Mouse (Mus musculus): Measurements from ENCODE around the gene Zfp282.

Gene Zfp282

GRCm38 (mm10) chr6:47878593-47878992 lies 1.6 kb downstream of the Zfp282 start:
- TF ChIP-seq POU5F1 (IDR thresholded peaks at IDR 0.05; ENCODE audit: borderline replicate concordance, low read length) (no peak), CTCF (conservative IDR thresholded peaks at IDR 0.05; ENCODE audit: low read length) (no peak), NANOG (IDR thresholded peaks at IDR 0.05; ENCODE audit: borderline replicate concordance, low read length) (no peak)
- H3K27me3 ChIP-seq (ENCODE audit: insufficient read depth, low read length): peaks cover 29% of the 10 kb centered on the region

GRCm38 (mm10) chr6:47879049-47879716 lies 2.2 kb downstream of the Zfp282 start:
- no peak overlapping the region for H3K4me3 ChIP-seq (replicated peaks; ENCODE audit: low read length)
- H3K4me1 ChIP-seq (replicated peaks; ENCODE audit: low read depth, low read length): peaks cover 13% of the 10 kb centered on the region
- H3K27me3 ChIP-seq (ENCODE audit: insufficient read depth, low read length): peaks cover 30% of the 10 kb centered on the region
- TF ChIP-seq POU5F1 (IDR thresholded peaks at IDR 0.05; ENCODE audit: borderline replicate concordance, low read length): no peak
- no peak for TF ChIP-seq NANOG (IDR thresholded peaks at IDR 0.05; ENCODE audit: borderline replicate concordance, low read length)
- no peak for TF ChIP-seq CTCF (conservative IDR thresholded peaks at IDR 0.05; ENCODE audit: low read length)
- H3K9me3 ChIP-seq (ENCODE audit: low read length): no peaks in the 10 kb centered on the region
- peaks cover 12% of the 10 kb centered on the region; the same call in 1 of the 2 replicates for H3K36me3 ChIP-seq (ENCODE audit: insufficient read depth, low read length)

More at GRCm38 (mm10) chr6:47878593-47878992, 1.6 kb downstream of the Zfp282 start:
- Histone ChIP-seq H3K4me3 (replicated peaks; ENCODE audit: low read length) (peak overlapping the region; percentile 87), H3K4me1 (replicated peaks; ENCODE audit: low read depth, low read length) (peaks cover 13% of the 10 kb centered on the region), H3K9me3 (ENCODE audit: low read length) (no peaks in the 10 kb centered on the region), H3K36me3 (ENCODE audit: insufficient read depth, low read length) (peaks cover 12% of the 10 kb centered on the region; the same call in 1 of the 2 replicates)

GRCm38 (mm10) chr6:47880166-47880565 lies 3.2 kb downstream of the Zfp282 start:
- no peaks in the 10 kb centered on the region for H3K9me3 ChIP-seq (ENCODE audit: low read length)
- no peak for TF ChIP-seq CTCF (conservative IDR thresholded peaks at IDR 0.05; ENCODE audit: low read length)
- no peak for TF ChIP-seq POU5F1 (IDR thresholded peaks at IDR 0.05; ENCODE audit: borderline replicate concordance, low read length)
- TF ChIP-seq NANOG (IDR thresholded peaks at IDR 0.05; ENCODE audit: borderline replicate concordance, low read length): no peak

GRCm38 (mm10) chr6:47888812-47889383 lies 11.9 kb downstream of the Zfp282 start:
- H3K36me3 ChIP-seq (ENCODE audit: insufficient read depth, low read length): peaks cover 9% of the 10 kb centered on the region; the same call in 1 of the 2 replicates
- H3K4me3 ChIP-seq (replicated peaks; ENCODE audit: low read length): no peak overlapping the region
- TF ChIP-seq POU5F1 (IDR thresholded peaks at IDR 0.05; ENCODE audit: borderline replicate concordance, low read length): no peak
- no peak for TF ChIP-seq CTCF (conservative IDR thresholded peaks at IDR 0.05; ENCODE audit: low read length)
- no peak for TF ChIP-seq NANOG (IDR thresholded peaks at IDR 0.05; ENCODE audit: borderline replicate concordance, low read length)
- H3K4me1 ChIP-seq (replicated peaks; ENCODE audit: low read depth, low read length): no peaks in the 10 kb centered on the region
- H3K27me3 ChIP-seq (ENCODE audit: insufficient read depth, low read length): 0 out of 2 replicates have a peak, but pooled peaks cover 7% of the 10 kb centered on the region
- H3K9me3 ChIP-seq (ENCODE audit: low read length): no peaks in the 10 kb centered on the region

More at GRCm38 (mm10) chr6:47880166-47880565, 3.2 kb downstream of the Zfp282 start:
- Histone ChIP-seq H3K4me1 (replicated peaks; ENCODE audit: low read depth, low read length) (peaks cover 13% of the 10 kb centered on the region), H3K4me3 (replicated peaks; ENCODE audit: low read length) (no peak overlapping the region), H3K36me3 (ENCODE audit: insufficient read depth, low read length) (peaks cover 12% of the 10 kb centered on the region; the same call in 1 of the 2 replicates), H3K27me3 (ENCODE audit: insufficient read depth, low read length) (peaks cover 33% of the 10 kb centered on the region)

DNA sequence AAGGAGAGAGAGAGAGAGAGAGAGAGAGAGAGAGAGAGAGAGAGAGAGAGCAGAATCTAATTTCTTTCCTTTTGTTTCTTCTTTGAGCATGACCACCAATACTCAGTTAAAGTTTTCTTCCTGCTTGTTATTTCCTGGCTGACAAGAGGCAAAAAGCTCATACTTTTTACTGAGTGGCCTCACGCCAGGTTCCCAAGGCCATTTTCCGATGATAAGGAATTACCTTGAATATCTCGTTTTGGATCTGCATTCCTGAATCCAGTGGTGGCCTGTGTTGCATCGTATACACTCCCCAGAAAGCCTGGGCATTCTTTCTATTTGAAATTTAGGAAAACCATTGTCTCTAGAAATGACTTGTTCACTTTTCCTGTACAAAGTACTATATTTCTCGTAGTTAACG lies 22.4 kb downstream of the Zfp282 start:
- Histone ChIP-seq H3K27me3 (ENCODE audit: insufficient read depth, low read length) (peaks cover 34% of the 10 kb centered on the region), H3K9me3 (ENCODE audit: low read length) (no peaks in the 10 kb centered on the region), H3K36me3 (ENCODE audit: insufficient read depth, low read length) (no peaks in the 10 kb centered on the region), H3K4me1 (replicated peaks; ENCODE audit: low read depth, low read length) (peaks cover 9% of the 10 kb centered on the region), H3K4me3 (replicated peaks; ENCODE audit: low read length) (no peak overlapping the region)
- TF ChIP-seq POU5F1 (IDR thresholded peaks at IDR 0.05; ENCODE audit: borderline replicate concordance, low read length) (no peak), CTCF (conservative IDR thresholded peaks at IDR 0.05; ENCODE audit: low read length) (no peak), NANOG (IDR thresholded peaks at IDR 0.05; ENCODE audit: borderline replicate concordance, low read length) (no peak)

- no peak overlapping the region for H3K4me3 ChIP-seq (replicated peaks; ENCODE audit: low read length)
- peaks cover 25% of the 10 kb centered on the region for H3K4me1 ChIP-seq (replicated peaks; ENCODE audit: low read depth, low read length)
- no peaks in the 10 kb centered on the region for H3K36me3 ChIP-seq (ENCODE audit: insufficient read depth, low read length)
- TF ChIP-seq NANOG (IDR thresholded peaks at IDR 0.05; ENCODE audit: borderline replicate concordance, low read length): no peak
- no peak for TF ChIP-seq CTCF (conservative IDR thresholded peaks at IDR 0.05; ENCODE audit: low read length)
- TF ChIP-seq POU5F1 (IDR thresholded peaks at IDR 0.05; ENCODE audit: borderline replicate concordance, low read length): no peak
- no peaks in the 10 kb centered on the region for H3K9me3 ChIP-seq (ENCODE audit: low read length)
- peaks cover 74% of the 10 kb centered on the region for H3K27me3 ChIP-seq (ENCODE audit: insufficient read depth, low read length)
Observed at GRCm38 (mm10) chr6:47903587-47903986, 26.6 kb downstream of the Zfp282 start.

- no peaks in the 10 kb centered on the region for H3K36me3 ChIP-seq (ENCODE audit: insufficient read depth, low read length)
- H3K9me3 ChIP-seq (ENCODE audit: low read length): no peaks in the 10 kb centered on the region
- H3K27me3 ChIP-seq (ENCODE audit: insufficient read depth, low read length): peaks cover 78% of the 10 kb centered on the region
- peak overlapping the region; percentile 82 for H3K4me3 ChIP-seq (replicated peaks; ENCODE audit: low read length)
- H3K4me1 ChIP-seq (replicated peaks; ENCODE audit: low read depth, low read length): peaks cover 25% of the 10 kb centered on the region
- TF ChIP-seq CTCF (conservative IDR thresholded peaks at IDR 0.05; ENCODE audit: low read length): no peak
- peak; percentile 8; the same call in 1 of the 2 replicates for TF ChIP-seq NANOG (IDR thresholded peaks at IDR 0.05; ENCODE audit: borderline replicate concordance, low read length)
- no peak for TF ChIP-seq POU5F1 (IDR thresholded peaks at IDR 0.05; ENCODE audit: borderline replicate concordance, low read length)
Observed at GRCm38 (mm10) chr6:47904361-47904760, 27.4 kb downstream of the Zfp282 start.

DNA sequence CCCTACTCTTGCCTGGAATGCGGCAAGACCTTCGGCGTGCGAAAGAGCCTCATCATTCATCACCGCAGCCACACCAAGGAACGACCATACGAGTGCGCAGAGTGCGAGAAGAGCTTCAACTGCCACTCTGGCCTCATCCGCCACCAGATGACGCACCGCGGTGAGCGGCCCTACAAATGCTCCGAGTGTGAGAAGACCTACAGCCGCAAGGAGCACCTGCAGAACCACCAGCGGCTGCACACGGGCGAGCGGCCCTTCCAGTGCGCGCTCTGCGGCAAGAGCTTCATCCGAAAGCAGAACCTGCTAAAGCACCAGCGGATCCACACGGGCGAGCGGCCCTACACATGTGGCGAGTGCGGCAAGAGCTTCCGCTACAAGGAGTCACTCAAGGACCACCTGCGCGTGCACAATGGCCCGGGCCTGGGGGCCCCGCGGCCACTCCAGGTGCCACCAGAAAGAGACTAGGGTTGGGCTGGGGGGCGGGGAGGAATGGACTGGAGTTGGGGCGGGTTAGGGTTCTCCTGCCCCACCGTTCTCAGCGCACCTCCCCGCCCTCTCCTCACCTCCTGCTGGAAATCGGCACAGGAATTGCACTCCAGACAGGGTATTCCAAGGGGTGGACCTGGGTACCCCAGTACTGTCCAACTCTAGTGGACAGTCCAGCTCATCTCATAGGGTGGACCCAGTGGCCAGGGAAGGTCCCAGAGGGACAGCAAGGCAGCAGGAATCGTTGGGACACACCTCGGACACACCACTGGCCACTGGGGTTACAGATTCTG lies 28.1 kb downstream of the Zfp282 start:
- H3K4me3 ChIP-seq (replicated peaks; ENCODE audit: low read length): peak overlapping the region; percentile 82

More for the DNA sequence above, 28.1 kb downstream of the Zfp282 start:
- H3K27me3 ChIP-seq (ENCODE audit: insufficient read depth, low read length): peaks cover 82% of the 10 kb centered on the region
- H3K4me1 ChIP-seq (replicated peaks; ENCODE audit: low read depth, low read length): peaks cover 25% of the 10 kb centered on the region
- no peaks in the 10 kb centered on the region for H3K9me3 ChIP-seq (ENCODE audit: low read length)
- TF ChIP-seq CTCF (conservative IDR thresholded peaks at IDR 0.05; ENCODE audit: low read length) (no peak), NANOG (IDR thresholded peaks at IDR 0.05; ENCODE audit: borderline replicate concordance, low read length) (no peak), POU5F1 (IDR thresholded peaks at IDR 0.05; ENCODE audit: borderline replicate concordance, low read length) (no peak)
- H3K36me3 ChIP-seq (ENCODE audit: insufficient read depth, low read length): no peaks in the 10 kb centered on the region

All from E14TG2a.4 (cell line).